Mouse (Mus musculus) cerebral cortex, adult 2 months (tissue): ENCODE measurements around the gene Zswim4.

Experiments
- WGBS: fragments of 180-500 bp; shearing (Covaris S2); methylation state at CpG from one replicate; pipeline ENCODE4 v1.1.7; 2018; 5-methylcytosine and 5-hydroxymethylcytosine counted together

Gene Zswim4

GRCm38 (mm10) chr8:84236998-84237473 lies at the start of gene Zswim4:
Zswim4 (minus strand) TSS chr8:84237055.
- under 1% methylated on average over 35 of the region's 35 CpGs for WGBS

DNA sequence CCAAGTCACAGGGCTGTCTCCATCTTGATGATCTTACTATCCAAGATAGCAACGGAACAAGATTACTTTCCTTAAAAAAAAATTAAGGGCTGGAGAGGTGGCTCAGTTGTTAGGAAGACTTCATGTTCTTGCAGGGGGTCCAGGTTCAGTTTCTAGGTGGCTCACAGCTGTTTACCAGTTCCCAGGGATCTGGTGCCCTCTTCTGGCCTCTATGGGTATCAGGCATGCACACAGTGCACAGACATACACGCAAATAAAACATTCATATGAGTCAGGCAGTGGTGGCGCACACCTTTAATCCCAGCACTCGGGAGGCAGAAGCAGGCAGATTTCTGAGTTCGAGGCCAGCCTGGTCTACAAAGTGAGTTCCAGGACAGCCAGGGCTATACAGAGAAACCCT lies 48.8 kb upstream of the Zswim4 start:
- WGBS = 47% methylated on average over 5 of the region's 5 CpGs

DNA sequence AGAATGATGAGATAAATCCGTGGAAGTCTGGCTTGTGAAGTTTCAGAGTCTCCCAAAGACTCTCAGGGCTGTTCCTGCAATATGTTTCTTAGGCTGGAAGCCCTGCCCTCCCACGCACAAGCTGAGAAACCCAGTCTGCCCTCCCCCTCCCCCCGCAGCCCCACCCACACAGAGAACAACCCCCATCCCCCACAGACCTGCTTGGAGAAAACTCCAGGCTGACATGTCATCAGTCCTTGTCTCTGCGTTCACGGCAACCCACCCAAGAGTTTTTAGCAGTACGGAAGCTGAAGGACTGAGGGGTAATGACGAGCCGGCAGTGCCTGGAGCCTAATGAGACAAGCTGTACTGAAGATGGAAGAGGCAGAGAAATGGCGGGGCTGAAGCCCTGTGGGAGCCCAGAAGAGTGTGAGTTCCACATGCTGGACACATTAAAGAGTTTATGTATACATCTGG lies 47.8 kb upstream of the Zswim4 start:
- WGBS = 22% methylated on average over 9 of the region's 9 CpGs

GRCm38 (mm10) chr8:84280777-84281176 lies 43.9 kb upstream of the Zswim4 start:
- WGBS = 86% methylated on average over 10 of the region's 10 CpGs

- WGBS = 76% methylated on average over 1 of the region's 1 CpGs
Measured at GRCm38 (mm10) chr8:84276447-84276846, 39.6 kb upstream of the Zswim4 start.

- 86% methylated on average over 3 of the region's 3 CpGs for WGBS
Measured at GRCm38 (mm10) chr8:84273968-84274367, 37.1 kb upstream of the Zswim4 start.

GRCm38 (mm10) chr8:84272302-84272701 lies 35.4 kb upstream of the Zswim4 start:
- WGBS = 78% methylated on average over 4 of the region's 4 CpGs

DNA sequence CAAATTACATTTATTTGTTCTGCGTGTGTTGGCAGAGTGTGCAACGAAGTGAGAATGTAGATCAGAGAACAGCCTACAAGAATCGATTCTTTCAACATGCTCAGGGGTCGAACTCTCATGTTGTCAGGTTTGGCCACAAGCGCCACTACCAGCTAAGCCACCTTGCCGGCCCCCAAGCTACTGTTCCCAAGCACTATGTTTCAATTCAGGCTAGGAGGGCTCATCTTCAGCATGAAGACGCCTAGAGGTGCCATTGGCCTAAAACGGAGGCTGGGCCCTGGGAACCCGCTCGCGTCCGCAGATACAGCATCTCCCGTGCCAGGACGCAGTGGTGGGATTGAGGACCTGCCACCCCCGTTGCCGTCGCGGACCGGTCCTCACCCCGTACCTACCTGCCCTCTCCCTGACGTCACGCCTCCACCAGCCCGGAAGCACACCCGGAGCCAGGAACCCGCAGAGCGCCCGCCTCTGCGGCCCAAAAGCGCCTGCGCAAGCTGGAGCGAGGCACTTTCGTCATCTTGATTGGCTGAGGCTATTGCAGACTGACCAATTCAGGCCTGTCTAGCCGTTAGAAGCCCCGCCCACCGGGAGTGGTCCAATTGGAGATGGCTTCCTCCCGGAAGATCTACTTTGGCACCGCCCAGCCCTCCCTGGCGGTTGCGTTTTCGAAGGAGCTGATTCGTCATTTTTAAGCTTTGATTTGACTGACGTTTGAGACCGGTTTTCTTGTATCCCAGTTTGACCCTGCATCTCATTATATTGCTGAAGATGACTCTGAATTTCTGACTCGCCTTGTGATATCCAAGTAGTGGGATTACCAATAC lies 33.3 kb upstream of the Zswim4 start, which contains the start of gene Ccdc130:
TSS of gene Ccdc130 (minus strand) at position 431 of the 824 bp plus-strand sequence.
- WGBS = under 1% methylated on average over 44 of the region's 44 CpGs

- 74% methylated on average over 4 of the region's 4 CpGs for WGBS
Measured at GRCm38 (mm10) chr8:84261098-84261497, 24.2 kb upstream of the Zswim4 start.

GRCm38 (mm10) chr8:84256822-84257610 lies 20.2 kb upstream of the Zswim4 start, which contains the start of gene Mri1:
Mri1 (minus strand) TSS chr8:84257326.
- under 1% methylated on average over 64 of the region's 64 CpGs for WGBS

DNA sequence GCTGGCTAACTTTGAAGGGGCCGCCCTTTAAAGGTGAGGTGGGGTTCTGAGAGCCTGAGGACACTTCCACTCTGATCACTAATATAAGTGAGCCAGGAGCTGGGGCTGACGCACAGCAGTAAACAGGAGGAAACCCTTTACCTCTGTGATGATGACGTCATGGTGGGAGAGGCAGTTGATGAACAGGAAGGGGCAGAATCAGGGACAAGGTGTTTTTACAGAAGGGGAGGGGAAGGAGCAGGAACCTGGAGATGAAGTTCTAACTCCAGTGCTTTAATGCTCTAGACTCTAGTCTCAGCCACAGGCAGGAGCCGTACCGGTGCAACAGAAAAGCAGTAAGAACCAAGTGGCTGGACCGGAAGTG lies 19.6 kb upstream of the Zswim4 start:
- WGBS = 14% methylated on average over 6 of the region's 6 CpGs

- 66% methylated on average over 3 of the region's 3 CpGs for WGBS
Measured at GRCm38 (mm10) chr8:84255858-84256257, 19.0 kb upstream of the Zswim4 start.

DNA sequence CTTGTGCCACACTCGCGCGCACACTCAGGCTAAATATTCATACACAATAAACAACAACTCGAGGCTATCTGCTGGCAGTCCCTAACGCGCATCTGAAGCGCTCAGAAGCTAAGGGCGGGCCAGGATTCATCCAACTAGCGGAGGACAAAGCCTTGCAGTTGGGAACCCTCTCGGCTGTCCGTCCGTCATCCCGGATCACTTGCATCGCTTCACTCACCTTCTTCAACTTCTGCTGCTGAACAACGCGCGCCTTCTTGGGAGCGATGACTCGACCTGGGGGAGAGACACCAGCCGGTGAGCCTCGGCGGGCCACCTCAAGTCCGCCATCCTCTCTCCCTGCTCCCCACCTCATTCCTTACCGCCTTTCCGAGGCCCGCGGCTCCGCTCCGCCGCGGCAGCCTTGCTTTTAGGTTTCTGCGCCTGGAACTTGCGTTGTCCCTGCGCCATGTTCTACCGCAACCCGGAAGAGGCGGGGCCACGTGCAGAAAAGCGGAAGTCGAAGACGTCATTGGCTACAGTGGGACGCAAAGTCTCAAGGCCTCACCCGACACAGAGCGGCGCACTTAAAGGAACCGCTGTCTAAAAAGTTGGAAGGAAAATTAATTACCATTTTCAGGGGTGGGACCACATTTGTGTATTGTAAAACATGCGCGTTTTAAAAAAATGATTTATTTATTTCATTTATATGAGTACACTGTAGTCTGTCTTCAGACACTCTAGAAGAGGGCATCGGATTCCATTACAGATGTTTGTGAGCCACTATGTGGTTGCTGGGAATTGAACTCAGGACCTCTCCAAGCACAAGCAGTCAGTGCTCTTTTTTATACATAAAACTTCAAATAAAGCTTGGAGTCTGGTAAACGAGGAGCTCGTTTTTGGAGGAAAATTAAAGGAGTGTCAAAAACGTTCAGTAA lies 12.7 kb upstream of the Zswim4 start, which contains the start of gene D8Ertd738e:
TSS of gene D8Ertd738e (minus strand) at position 463 of the 914 bp plus-strand sequence.
- WGBS = 3% methylated on average over 52 of the region's 52 CpGs

- 37% methylated on average over 2 of the region's 2 CpGs for WGBS
Measured at GRCm38 (mm10) chr8:84241821-84242220, 5.0 kb upstream of the Zswim4 start.

GRCm38 (mm10) chr8:84241167-84241566 lies 4.3 kb upstream of the Zswim4 start:
- WGBS = 57% methylated on average over 6 of the region's 6 CpGs

- 15% methylated on average over 19 of the region's 19 CpGs for WGBS
Measured at GRCm38 (mm10) chr8:84237542-84238229, 831 bp upstream of the Zswim4 start.

DNA sequence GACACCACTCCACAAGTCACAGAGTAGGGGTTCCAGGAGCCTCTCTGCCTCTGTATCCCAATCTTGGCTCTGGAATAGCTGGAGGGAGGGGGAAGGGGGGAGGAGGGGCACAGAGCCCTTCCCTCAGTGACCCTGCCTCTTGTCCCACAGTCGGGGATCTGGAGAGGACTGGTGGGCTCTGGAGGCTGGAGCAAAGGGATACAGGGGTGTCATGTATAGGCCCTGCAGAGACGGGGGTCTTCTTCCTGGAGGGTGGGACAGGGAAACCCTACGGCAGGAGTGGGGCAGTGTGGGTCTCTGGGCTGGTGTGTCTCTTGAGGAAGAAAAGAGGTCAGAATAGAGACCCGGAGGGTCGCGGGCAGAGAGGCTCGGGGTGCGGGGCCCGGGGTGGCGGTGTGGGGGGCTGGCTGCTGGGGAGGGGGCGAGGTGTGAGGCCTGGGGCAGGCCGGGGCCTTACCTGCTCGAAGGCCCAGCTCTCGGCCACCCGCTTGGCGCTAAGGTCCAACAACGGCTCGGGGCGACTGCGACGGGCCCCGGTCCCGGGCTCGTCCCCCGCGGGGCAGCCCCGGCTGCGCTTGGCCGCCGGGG lies 351 bp downstream of the Zswim4 start:
- under 1% methylated on average over 30 of the region's 30 CpGs for WGBS

DNA sequence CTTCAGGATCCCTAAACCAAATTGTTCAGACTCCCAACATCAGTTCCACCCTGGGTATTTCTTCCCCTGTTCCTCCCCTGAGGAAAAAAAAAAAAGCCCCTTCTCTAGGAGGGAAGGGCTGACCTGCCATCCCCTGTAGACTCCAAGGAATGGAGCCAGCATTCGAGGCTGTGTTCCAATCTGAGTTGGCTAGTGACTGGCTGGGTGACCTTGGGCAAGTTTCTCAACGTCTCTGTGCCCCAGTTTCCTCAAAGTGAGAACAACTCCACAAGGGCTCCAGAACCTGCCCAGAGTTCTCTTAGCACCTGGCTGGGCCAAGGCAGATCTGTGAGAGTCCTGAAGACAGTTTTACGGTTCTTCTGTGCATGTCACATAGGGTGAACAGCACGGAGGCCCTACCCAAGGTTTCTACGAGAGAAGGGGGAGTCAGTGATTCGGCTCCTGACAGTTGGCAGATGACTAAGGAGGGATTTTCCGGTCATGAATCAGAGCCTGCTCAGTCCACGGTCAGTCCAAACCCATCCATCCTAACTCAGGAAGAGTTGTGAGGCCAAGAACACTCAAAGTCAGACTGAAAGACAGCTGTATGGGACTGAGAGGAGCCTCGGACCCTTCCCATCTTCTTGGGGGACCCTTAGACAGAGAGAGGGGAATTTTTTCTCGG lies 977 bp downstream of the Zswim4 start:
- 7% methylated on average over 10 of the region's 10 CpGs for WGBS

GRCm38 (mm10) chr8:84233055-84233454 lies 3.8 kb downstream of the Zswim4 start:
- WGBS = 81% methylated on average over 2 of the region's 2 CpGs

- 80% methylated on average over 17 of the region's 17 CpGs for WGBS
Measured at GRCm38 (mm10) chr8:84230735-84231134, 6.1 kb downstream of the Zswim4 start.
